Mouse (Mus musculus): ENCODE results near the gene Ppt2. TPM values are rescaled to one million over a fixed set of nuclear protein-coding genes. Genes with fewer than 3 reads are reported as not detected.
A peak's percentile ranks its signal among the peaks of the same experiment; 100 is the strongest.

Gene Ppt2
- total and polyA plus RNA-seq, 2 experiments from 2014 or later, result 20.2 to 27.2 TPM

DNA sequence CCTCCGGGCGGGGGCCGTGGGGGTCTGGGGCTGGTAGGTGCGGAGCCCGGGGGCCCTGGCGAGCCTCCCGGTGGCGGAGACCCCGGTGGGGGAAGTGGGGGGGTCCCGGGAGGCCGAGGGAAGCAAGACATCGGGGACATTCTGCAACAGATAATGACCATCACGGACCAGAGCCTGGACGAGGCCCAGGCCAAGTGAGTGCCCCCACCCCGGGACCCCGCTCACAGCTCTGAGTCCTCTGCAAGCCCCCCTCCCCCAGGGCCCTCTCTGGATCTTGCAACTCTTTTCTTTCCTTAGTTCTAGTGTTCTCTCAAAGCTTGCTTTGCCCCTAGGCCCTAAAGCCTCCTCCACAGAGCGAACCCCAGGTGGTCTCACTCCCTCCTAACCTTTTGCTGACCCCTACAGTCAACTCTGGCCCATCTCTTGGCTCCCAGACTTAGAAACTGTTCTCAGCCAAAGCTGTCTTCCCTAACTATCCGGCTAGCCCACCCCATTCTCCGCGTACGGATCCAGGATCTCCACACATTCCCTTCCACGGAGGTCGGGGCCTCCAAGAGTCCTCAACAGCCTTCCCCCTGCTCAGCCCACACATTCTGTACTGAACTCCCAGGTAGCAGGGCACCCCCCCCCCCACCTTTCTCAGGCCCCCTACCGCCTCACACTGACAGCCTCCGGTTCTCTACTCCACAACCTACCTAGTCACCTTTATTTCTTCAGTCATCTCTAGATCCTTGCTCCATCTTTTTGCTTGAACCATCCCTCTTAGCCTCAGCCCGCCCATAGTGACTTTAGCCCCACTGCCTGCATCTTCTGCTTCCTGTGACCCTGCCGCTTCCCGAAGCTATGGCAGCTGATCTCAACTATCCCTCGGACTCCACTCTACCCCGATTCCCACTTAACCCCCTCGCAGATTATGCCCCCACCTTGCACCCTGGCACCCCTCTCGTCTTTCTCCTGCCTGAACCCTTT, 35.4 kb downstream of the Ppt2 start:
- Histone ChIP-seq H3K36me3 (ENCODE audit: insufficient read depth) (peaks cover 17% of the 10 kb centered on the region), H3K27me3 (ENCODE audit: insufficient read depth, low read length) (no peaks in the 10 kb centered on the region), H3K4me3 (ENCODE audit: low read depth, low read length) (peak overlapping the region; percentile 89), H3K4me1 (ENCODE audit: insufficient read depth) (peaks cover 14% of the 10 kb centered on the region), H3K4me2 (ENCODE audit: low read depth) (peak overlapping the region; percentile 93), H3K9me3 (ENCODE audit: low read length) (no peaks in the 10 kb centered on the region), H3K27ac (ENCODE audit: low read depth, low read length) (peak overlapping the region; percentile 97), H3K9ac (peak overlapping the region; percentile 94)
- ATAC-seq (peak; percentile 39), DNase-seq (peak; percentile 57)
- WGBS, result 3% methylated on average over 31 of the region's 32 CpGs
- TF ChIP-seq CTCF (IDR thresholded peaks at IDR 0.05; ENCODE audit: low read depth), result no peak

DNA sequence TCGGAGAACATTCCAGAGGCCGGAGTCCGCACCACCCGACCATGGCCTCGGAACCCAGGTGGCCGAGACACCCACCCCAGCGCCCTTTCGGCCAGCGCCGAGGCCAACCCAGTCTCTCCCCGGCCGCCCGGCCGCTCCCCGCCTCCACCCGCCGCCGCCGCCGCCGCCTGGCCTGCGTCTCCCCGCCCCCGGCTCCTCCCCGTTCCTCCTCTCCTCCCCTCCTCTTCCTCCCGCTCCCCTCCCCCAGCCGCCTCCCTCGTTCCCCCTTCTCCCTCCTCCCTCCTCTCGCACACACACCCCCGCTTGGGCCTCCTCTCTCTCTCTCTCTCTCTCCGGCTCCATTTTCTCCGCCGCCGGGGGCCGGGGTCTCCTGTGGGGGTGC, 36.3 kb downstream of the Ppt2 start:
- no peaks in the 10 kb centered on the region for H3K27me3 ChIP-seq (ENCODE audit: insufficient read depth, low read length)
- under 1% methylated on average over 26 of the region's 35 CpGs for WGBS
- H3K4me2 ChIP-seq (ENCODE audit: low read depth), result peak overlapping the region; percentile 93
- H3K9ac ChIP-seq, result peak overlapping the region; percentile 94
- DNase-seq, result peak; percentile 91
- H3K4me3 ChIP-seq (ENCODE audit: low read depth, low read length), result peak overlapping the region; percentile 89
- peaks cover 16% of the 10 kb centered on the region for H3K4me1 ChIP-seq (ENCODE audit: insufficient read depth)
- ATAC-seq, result peak; percentile 35
- peak overlapping the region; percentile 97 for H3K27ac ChIP-seq (ENCODE audit: low read depth, low read length)
- peaks cover 17% of the 10 kb centered on the region for H3K36me3 ChIP-seq (ENCODE audit: insufficient read depth)
- no peaks in the 10 kb centered on the region for H3K9me3 ChIP-seq (ENCODE audit: low read length)
- no peak for TF ChIP-seq CTCF (IDR thresholded peaks at IDR 0.05; ENCODE audit: low read depth)

DNA sequence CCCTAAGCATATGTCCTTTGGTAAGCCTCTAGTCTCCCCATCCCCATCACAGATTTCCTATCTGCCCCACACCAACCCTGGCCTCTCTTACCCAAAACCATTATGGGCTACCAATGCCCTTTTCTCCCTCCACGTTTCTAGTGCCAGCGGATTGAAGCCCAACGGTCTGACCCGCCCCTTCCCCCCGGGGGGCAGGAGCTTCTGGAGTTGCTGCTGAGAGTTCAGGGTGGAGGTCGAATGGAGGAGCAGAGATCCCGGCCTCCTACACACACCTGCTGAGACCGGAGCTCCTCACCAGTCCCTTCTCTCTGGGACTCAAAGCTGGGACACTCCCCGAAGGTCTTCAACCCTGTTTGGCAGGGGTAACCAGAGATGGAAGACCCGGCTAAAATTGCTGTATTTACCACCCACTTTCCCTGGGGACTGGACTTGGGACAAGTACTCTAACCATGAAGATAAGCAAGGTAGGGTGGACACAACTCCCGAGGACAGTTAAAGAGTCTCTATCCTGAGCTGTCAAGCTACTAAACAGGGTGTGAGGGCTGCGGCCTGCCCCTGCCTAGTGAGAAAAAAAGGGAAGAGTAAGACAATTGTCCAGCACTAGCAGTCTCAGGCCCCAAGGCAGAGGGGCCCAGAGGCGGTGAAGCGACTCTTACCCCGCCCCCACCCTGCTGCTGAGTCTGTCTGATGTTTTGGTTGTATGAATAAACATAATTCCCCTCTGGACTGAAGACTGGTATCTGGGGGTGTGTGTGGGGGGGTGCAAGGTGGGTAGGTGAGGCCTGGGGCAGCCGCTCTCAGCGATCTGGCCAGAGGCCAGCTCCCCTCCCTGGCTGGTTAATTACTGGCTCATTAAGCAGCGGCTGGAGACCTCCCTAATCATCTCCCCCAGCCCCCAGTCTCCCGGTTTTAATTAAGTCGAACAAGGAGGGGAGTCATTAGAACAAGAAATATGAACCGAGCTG, 37.0 kb downstream of the Ppt2 start, which contains the start of gene Pbx2:
Gene Pbx2, plus strand, starts transcription at position 238 of the 965 bp plus-strand sequence.
- H3K4me3 ChIP-seq (ENCODE audit: low read depth, low read length), result peak within 1 kb of the TSS; percentile 89
- peaks cover 18% of the 10 kb centered on the region for H3K4me1 ChIP-seq (ENCODE audit: insufficient read depth)
- H3K36me3 ChIP-seq (ENCODE audit: insufficient read depth), result peaks cover 17% of the 10 kb centered on the region
- H3K9ac ChIP-seq, result peak within 1 kb of the TSS; percentile 94
- H3K9me3 ChIP-seq (ENCODE audit: low read length), result no peaks in the 10 kb centered on the region
- H3K4me2 ChIP-seq (ENCODE audit: low read depth), result peak within 1 kb of the TSS; percentile 93
- no peak for ATAC-seq
- TF ChIP-seq CTCF (IDR thresholded peaks at IDR 0.05; ENCODE audit: low read depth), result no peak
- peak; percentile 41 for DNase-seq
- 1% methylated on average over 21 of the region's 21 CpGs for WGBS
- H3K27me3 ChIP-seq (ENCODE audit: insufficient read depth, low read length), result no peaks in the 10 kb centered on the region
- peak within 1 kb of the TSS; percentile 97 for H3K27ac ChIP-seq (ENCODE audit: low read depth, low read length)

- H3K4me1 ChIP-seq (ENCODE audit: insufficient read depth), result peaks cover 25% of the 10 kb centered on the region
- no peaks in the 10 kb centered on the region for H3K27me3 ChIP-seq (ENCODE audit: insufficient read depth, low read length)
- H3K4me3 ChIP-seq (ENCODE audit: low read depth, low read length), result no peak overlapping the region
- 78% methylated on average over 15 of the region's 15 CpGs for WGBS
- no peak for ATAC-seq
- H3K36me3 ChIP-seq (ENCODE audit: insufficient read depth), result peaks cover 10% of the 10 kb centered on the region
- no peak overlapping the region for H3K9ac ChIP-seq
- no peak for TF ChIP-seq CTCF (IDR thresholded peaks at IDR 0.05; ENCODE audit: low read depth)
- no peak overlapping the region for H3K27ac ChIP-seq (ENCODE audit: low read depth, low read length)
- DNase-seq, result no peak
- no peaks in the 10 kb centered on the region for H3K9me3 ChIP-seq (ENCODE audit: low read length)
- no peak overlapping the region; the same call in 1 of the 2 replicates for H3K4me2 ChIP-seq (ENCODE audit: low read depth)
These were observed 37.9 kb downstream of the Ppt2 start for GRCm38 (mm10) chr17:34590154-34590987.

DNA sequence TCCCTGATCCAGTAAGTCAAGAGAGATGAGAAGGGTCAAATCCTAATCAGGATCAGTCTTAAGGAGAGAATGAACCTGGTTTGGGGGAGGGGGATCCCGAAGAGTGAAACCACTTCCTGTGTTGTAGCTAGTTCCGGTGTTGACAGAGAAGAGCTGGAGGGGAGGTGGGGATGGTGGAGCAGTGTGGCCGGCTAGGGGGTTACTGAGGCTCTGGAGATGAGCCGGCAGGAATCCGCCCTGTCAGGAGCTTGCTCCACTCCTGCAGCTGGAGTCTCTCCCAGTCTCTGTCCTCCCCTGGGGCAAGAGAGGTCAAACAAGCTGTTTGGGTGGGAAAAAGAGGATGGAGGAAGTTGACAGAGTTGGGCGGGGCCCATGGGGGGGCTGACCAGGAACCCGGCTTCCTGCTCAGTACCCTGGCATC, 38.6 kb downstream of the Ppt2 start, which contains the start of gene Gpsm3:
Gene Gpsm3, plus strand, starts transcription at position 126 of the 421 bp plus-strand sequence.
- H3K27ac ChIP-seq (ENCODE audit: low read depth, low read length), result no peak within 1 kb of the TSS
- ATAC-seq (no peak), DNase-seq (no peak)
- no peak within 1 kb of the TSS for H3K4me3 ChIP-seq (ENCODE audit: low read depth, low read length)
- TF ChIP-seq CTCF (IDR thresholded peaks at IDR 0.05; ENCODE audit: low read depth), result no peak
- H3K4me1 ChIP-seq (ENCODE audit: insufficient read depth), result peaks cover 25% of the 10 kb centered on the region
- no peaks in the 10 kb centered on the region for H3K27me3 ChIP-seq (ENCODE audit: insufficient read depth, low read length)
- no peak within 1 kb of the TSS for H3K4me2 ChIP-seq (ENCODE audit: low read depth)
- H3K36me3 ChIP-seq (ENCODE audit: insufficient read depth), result peaks cover 3% of the 10 kb centered on the region; the same call in 1 of the 2 replicates
- H3K9me3 ChIP-seq (ENCODE audit: low read length), result no peaks in the 10 kb centered on the region
- 36% methylated on average over 7 of the region's 7 CpGs for WGBS
- H3K9ac ChIP-seq, result no peak within 1 kb of the TSS

- no peaks in the 10 kb centered on the region for H3K9me3 ChIP-seq (ENCODE audit: low read length)
- H3K27ac ChIP-seq (ENCODE audit: low read depth, low read length), result no peak overlapping the region
- no peak overlapping the region for H3K4me3 ChIP-seq (ENCODE audit: low read depth, low read length)
- no peak for DNase-seq
- no peak overlapping the region for H3K4me2 ChIP-seq (ENCODE audit: low read depth)
- no peak for ATAC-seq
- H3K27me3 ChIP-seq (ENCODE audit: insufficient read depth, low read length), result no peaks in the 10 kb centered on the region
- H3K36me3 ChIP-seq (ENCODE audit: insufficient read depth), result no peaks in the 10 kb centered on the region
- WGBS, result 58% methylated on average over 7 of the region's 7 CpGs
- H3K9ac ChIP-seq, result no peak overlapping the region
- H3K4me1 ChIP-seq (ENCODE audit: insufficient read depth), result peaks cover 25% of the 10 kb centered on the region
- TF ChIP-seq CTCF (IDR thresholded peaks at IDR 0.05; ENCODE audit: low read depth), result no peak
These were observed 39.1 kb downstream of the Ppt2 start for GRCm38 (mm10) chr17:34589206-34589605.
